Mouse (Mus musculus): ENCODE data around the gene Cd247.
"Not testable (repeated sequence)": the region's sequence is repeated elsewhere in the genome, so short reads cannot be mapped to it uniquely, and the experiment has no call there.

The Cd247 gene

GRCm38 (mm10) chr1:165788511-165788910 lies at the start of gene Cd247:
Cd247 (plus strand) TSS chr1:165788681.
- DNase-seq (ENCODE audit: low spot score): no peak

GRCm38 (mm10) chr1:165738985-165739384 lies 49.5 kb upstream of the Cd247 start:
- DNase-seq (ENCODE audit: low spot score): no peak

- no peak for DNase-seq (ENCODE audit: low spot score)
Observed at GRCm38 (mm10) chr1:165741989-165742388, 46.5 kb upstream of the Cd247 start.

GRCm38 (mm10) chr1:165748053-165748452 lies 40.4 kb upstream of the Cd247 start:
- no peak for DNase-seq (ENCODE audit: low spot score)

- DNase-seq (ENCODE audit: low spot score): no peak
Observed at GRCm38 (mm10) chr1:165751142-165751541, 37.3 kb upstream of the Cd247 start.

GRCm38 (mm10) chr1:165751838-165752237 lies 36.6 kb upstream of the Cd247 start:
- no peak for DNase-seq (ENCODE audit: low spot score)

GRCm38 (mm10) chr1:165754205-165754604 lies 34.3 kb upstream of the Cd247 start:
- no peak for DNase-seq (ENCODE audit: low spot score)

- DNase-seq (ENCODE audit: low spot score): no peak
Observed at GRCm38 (mm10) chr1:165755194-165755593, 33.3 kb upstream of the Cd247 start.

- DNase-seq (ENCODE audit: low spot score): no peak
Observed at GRCm38 (mm10) chr1:165761522-165762305, 26.8 kb upstream of the Cd247 start.

- not testable (repeated sequence) for DNase-seq (ENCODE audit: low spot score)
Observed at GRCm38 (mm10) chr1:165762498-165762897, 26.0 kb upstream of the Cd247 start.

- DNase-seq (ENCODE audit: low spot score): no peak
Observed at GRCm38 (mm10) chr1:165762914-165763634, 25.4 kb upstream of the Cd247 start.

- DNase-seq (ENCODE audit: low spot score): peak; percentile 95
Observed at GRCm38 (mm10) chr1:165763635-165764372, 24.7 kb upstream of the Cd247 start, which contains the start of gene Creg1. Creg1 (plus strand) TSS chr1:165763746.

GRCm38 (mm10) chr1:165764571-165764970 lies 23.9 kb upstream of the Cd247 start:
- DNase-seq (ENCODE audit: low spot score): no peak

GRCm38 (mm10) chr1:165765041-165765440 lies 23.4 kb upstream of the Cd247 start:
- no peak for DNase-seq (ENCODE audit: low spot score)

GRCm38 (mm10) chr1:165765651-165766294 lies 22.7 kb upstream of the Cd247 start:
- no peak for DNase-seq (ENCODE audit: low spot score)

- no peak for DNase-seq (ENCODE audit: low spot score)
Observed at GRCm38 (mm10) chr1:165766295-165766890, 22.1 kb upstream of the Cd247 start.

- no peak for DNase-seq (ENCODE audit: low spot score)
Observed at GRCm38 (mm10) chr1:165768894-165769512, 19.5 kb upstream of the Cd247 start.

- DNase-seq (ENCODE audit: low spot score): no peak
Observed at GRCm38 (mm10) chr1:165770181-165770759, 18.2 kb upstream of the Cd247 start.

- peak; percentile 93 for DNase-seq (ENCODE audit: low spot score)
Observed at GRCm38 (mm10) chr1:165771491-165771897, 17.0 kb upstream of the Cd247 start.

- no peak for DNase-seq (ENCODE audit: low spot score)
Observed at GRCm38 (mm10) chr1:165771998-165772397, 16.5 kb upstream of the Cd247 start.

All from retina, embryonic 14.5 days (tissue).